In the genomic region with DNA sequence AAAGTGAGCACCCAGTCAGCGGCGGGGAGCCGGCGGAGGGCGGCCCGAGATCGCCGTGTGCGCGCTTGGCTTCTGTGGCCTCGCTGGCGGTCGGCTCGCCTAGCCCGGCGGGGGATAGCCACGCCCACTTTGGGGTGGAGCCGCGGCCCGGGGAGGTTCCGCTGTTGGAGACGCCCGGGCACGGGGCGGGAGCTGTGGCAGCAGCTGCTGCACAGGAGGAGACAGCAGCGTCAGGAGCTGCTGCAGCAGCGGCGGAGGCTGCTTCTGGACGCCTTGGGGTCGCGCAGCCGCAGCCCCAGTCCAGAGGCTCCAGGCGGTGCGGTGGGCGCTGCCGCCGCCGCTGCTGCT, we compare ENCODE assay signal across 8 mouse cellular contexts. TPM values are rescaled to one million over a fixed set of nuclear protein-coding genes. Genes with fewer than 3 reads are reported as not detected.
DNase-seq lines count a peak whose midpoint lies in the region; ATAC-seq and TF ChIP-seq lines count a peak whose summit lies in the region.

A gene (plus strand): TSS at position 181 of the 348 bp plus-strand sequence.

- H3K9me3 ChIP-seq in embryonic facial prominence, embryonic 15.5 days (replicated peaks) = no peaks in the 10 kb centered on the region
- no peaks in the 10 kb centered on the region for H3K9me3 ChIP-seq in kidney, embryonic 15.5 days (replicated peaks)

- peak within 1 kb of the TSS; percentile 83 for H3K4me3 ChIP-seq in bone marrow, adult 2 months (replicated peaks; ENCODE audit: control insufficient read depth, low read depth, low read length)
- H3K4me3 ChIP-seq in embryonic facial prominence, embryonic 15.5 days (replicated peaks) = peak within 1 kb of the TSS; percentile 77
- peak within 1 kb of the TSS; percentile 83 for H3K4me3 ChIP-seq in kidney, embryonic 15.5 days (replicated peaks)

- H3K4me1 ChIP-seq in bone marrow, adult 2 months (ENCODE audit: control insufficient read depth, insufficient read depth, low read length) = peaks cover 3% of the 10 kb centered on the region; the same call in 1 of the 2 replicates
- H3K4me1 ChIP-seq in embryonic facial prominence, embryonic 15.5 days = peaks cover 37% of the 10 kb centered on the region
- peaks cover 48% of the 10 kb centered on the region for H3K4me1 ChIP-seq in kidney, embryonic 15.5 days

- no peak for TF ChIP-seq CTCF in bone marrow, adult 2 months (IDR thresholded peaks at IDR 0.05; ENCODE audit: control insufficient read depth, insufficient read depth, low read length)

- peak; percentile 88 for DNase-seq in 416B (ENCODE audit: low read depth)
- peak; percentile 97 to 98 for DNase-seq in heart, adult 9 months (ENCODE audit: low spot score in 2 of 2)
- DNase-seq in liver = peak; percentile 99
- DNase-seq in spleen, postnatal 4 days (ENCODE audit: low spot score in 2 of 2) = peak; percentile 100

- ATAC-seq in embryonic facial prominence, embryonic 15.5 days (ENCODE audit: insufficient number of reproducible peaks, low FRiP score, low TSS enrichment, low read depth) = peak; percentile 90
- ATAC-seq in kidney, embryonic 15.5 days (replicated peaks; ENCODE audit: low FRiP score) = peak; percentile 95
- ATAC-seq in monocyte, adult 5-6 weeks (replicated peaks; ENCODE audit: insufficient number of reproducible peaks, low FRiP score, low TSS enrichment, poor library complexity, severe bottlenecking) = peak; percentile 62

- no peaks in the 10 kb centered on the region for H3K36me3 ChIP-seq in embryonic facial prominence, embryonic 15.5 days
- no peaks in the 10 kb centered on the region for H3K36me3 ChIP-seq in kidney, embryonic 15.5 days

- H3K27ac ChIP-seq in bone marrow, adult 2 months (ENCODE audit: control insufficient read depth, insufficient read depth, low read depth, low read length, poor library complexity) = peak within 1 kb of the TSS; percentile 98
- H3K27ac ChIP-seq in embryonic facial prominence, embryonic 15.5 days (replicated peaks) = peak within 1 kb of the TSS; percentile 97
- H3K27ac ChIP-seq in kidney, embryonic 15.5 days = peak within 1 kb of the TSS; percentile 97

- 0 out of 2 replicates have a peak, but pooled peaks have one; percentile 84 for TF ChIP-seq POLR2A in bone marrow, adult 2 months (IDR thresholded peaks at IDR 0.05; ENCODE audit: borderline replicate concordance, control insufficient read depth, low read depth, low read length)

- WGBS in bone marrow, adult 2 months = under 1% methylated on average over 37 of the region's 38 CpGs
- under 1% methylated on average over 33 of the region's 38 CpGs for WGBS in embryonic facial prominence, embryonic 15.5 days
- WGBS in kidney, embryonic 15.5 days = under 1% methylated on average over 31 of the region's 38 CpGs

- H3K4me2 ChIP-seq in embryonic facial prominence, embryonic 15.5 days (replicated peaks) = peak within 1 kb of the TSS; percentile 88
- peak within 1 kb of the TSS; percentile 98 for H3K4me2 ChIP-seq in kidney, embryonic 15.5 days

- H3K9ac ChIP-seq in embryonic facial prominence, embryonic 15.5 days = peak within 1 kb of the TSS; percentile 88
- peak within 1 kb of the TSS; percentile 91 for H3K9ac ChIP-seq in kidney, embryonic 15.5 days

- peaks cover 9% of the 10 kb centered on the region for H3K27me3 ChIP-seq in embryonic facial prominence, embryonic 15.5 days
- peaks cover 20% of the 10 kb centered on the region for H3K27me3 ChIP-seq in kidney, embryonic 15.5 days

RNA-seq across cellular contexts. Expression of the gene that starts here (rescaled TPM):
- 37.3 and 77.9 TPM in 2 replicates for polyA plus RNA-seq in bone marrow, adult 2 months (2011; ENCODE audit: insufficient read depth, insufficient read length, low replicate concordance, missing spikeins)
- polyA plus RNA-seq in embryonic facial prominence, embryonic 15.5 days (2015; fragmentation: Nextera tagmentation; extraction: Ambion mirVana) = 14.5 and 17.3 TPM in 2 replicates
- polyA plus RNA-seq in kidney, embryonic 15.5 days (2015; fragmentation: Nextera tagmentation; extraction: Ambion mirVana) = 7.7 and 8.1 TPM in 2 replicates
- 126 to 169 TPM (median 150 TPM) in 3 replicates for total RNA-seq in monocyte, adult 5-6 weeks (2017)

Comparison
In these comparisons a context has a peak if more than half of its experiments do, and no peak if none do; other contexts are left out.
1. Peak in every context shown above with its lines: DNase-seq, ATAC-seq, H3K4me3 ChIP-seq and H3K27ac ChIP-seq.